Mouse (Mus musculus): ENCODE results near the gene Vwa5b1.
A peak's percentile ranks its signal among the peaks of the same experiment; 100 is the strongest.

Gene Vwa5b1

GRCm38 (mm10) chr4:138530011-138530410 is 105.7 kb downstream of the Vwa5b1 start:
- DNase-seq (ENCODE audit: low spot score in 2 of 2): no peak

- DNase-seq (ENCODE audit: low spot score in 2 of 2): no peak
Observed at GRCm38 (mm10) chr4:138525684-138526083, 110.0 kb downstream of the Vwa5b1 start.

- no peak for DNase-seq (ENCODE audit: low spot score in 2 of 2)
Observed at GRCm38 (mm10) chr4:138524769-138525168, 110.9 kb downstream of the Vwa5b1 start.

GRCm38 (mm10) chr4:138523775-138524174 is 111.9 kb downstream of the Vwa5b1 start:
- no peak for DNase-seq (ENCODE audit: low spot score in 2 of 2)

- DNase-seq (ENCODE audit: low spot score in 2 of 2): peak in 1 of 2 experiments; percentile 21
Observed at GRCm38 (mm10) chr4:138522296-138522695, 113.4 kb downstream of the Vwa5b1 start.

- DNase-seq (ENCODE audit: low spot score in 2 of 2): no peak
Observed at GRCm38 (mm10) chr4:138517153-138517789, 118.4 kb downstream of the Vwa5b1 start.

GRCm38 (mm10) chr4:138516448-138516847 is 119.2 kb downstream of the Vwa5b1 start:
- no peak for DNase-seq (ENCODE audit: low spot score in 2 of 2)

Data from spleen, postnatal 36 days (tissue).